Mouse (Mus musculus) kidney, embryonic 15.5 days (tissue): ENCODE data around the gene Tie1. TPM values are rescaled to one million over a fixed set of nuclear protein-coding genes. Genes with fewer than 3 reads are reported as not detected.

Experiments used
- ATAC-seq: fragments of 200-750 bp; cut with Nextera tagmentation; replicated peaks from 2 replicates; pipeline ENCODE4 v1.8.0; 2017; ENCODE audit warnings: moderate TSS enrichment; ENCODE audit not compliant: low FRiP score
- H3K27ac ChIP-seq: fragments of 300-500 bp; sonication (generic); 2 replicates; pipeline ENCODE4 v1.5.1; 2015; ENCODE audit warnings: mild to moderate bottlenecking, inconsistent platforms
- H3K27me3 ChIP-seq: fragments of 300-500 bp; sonication (generic); 2 replicates; pipeline ENCODE4 v1.6.1; 2015; ENCODE audit warnings: inconsistent platforms
- H3K36me3 ChIP-seq: fragments of 300-500 bp; sonication (generic); 2 replicates; pipeline ENCODE4 v1.6.1; 2015; ENCODE audit warnings: inconsistent platforms
- H3K4me1 ChIP-seq: fragments of 300-500 bp; sonication (generic); 2 replicates; pipeline ENCODE4 v1.6.1; 2015; ENCODE audit warnings: inconsistent platforms
- H3K4me2 ChIP-seq: fragments of 300-500 bp; sonication (generic); 2 replicates; pipeline ENCODE4 v1.6.1; 2015; ENCODE audit warnings: moderate library complexity, mild to moderate bottlenecking, inconsistent platforms
- H3K4me3 ChIP-seq: fragments of 300-500 bp; sonication (generic); replicated peaks from 2 replicates; pipeline ENCODE4 v1.5.1; 2015; ENCODE audit warnings: mild to moderate bottlenecking, inconsistent platforms
- H3K9ac ChIP-seq: fragments of 300-500 bp; sonication (generic); 2 replicates; pipeline ENCODE4 v1.6.1; 2015; ENCODE audit warnings: mild to moderate bottlenecking, inconsistent platforms
- H3K9me3 ChIP-seq: fragments of 300-500 bp; sonication (generic); replicated peaks from 2 replicates; pipeline ENCODE4 v1.6.1; 2016; ENCODE audit warnings: inconsistent platforms
- WGBS: fragments of 180-500 bp; shearing (Covaris S2); methylation state at CpG from one replicate; pipeline ENCODE4 v1.1.7; 2015; ENCODE audit warnings: mixed read lengths; 5-methylcytosine and 5-hydroxymethylcytosine counted together
- polyA plus RNA-seq: library from polyadenylated mRNA; unstranded; fragments of >200 nt; fragmentation: Nextera tagmentation; extraction: Ambion mirVana; gene quantifications from 2 replicates; pipeline ENCODE4 v1.2.1, GENCODE M21; 2015

Tie1 gene
- polyA plus RNA-seq, result 48.1 and 53.8 TPM in 2 replicates

- Histone ChIP-seq H3K4me3 (peak within 1 kb of the TSS; percentile 31), H3K27ac (no peak within 1 kb of the TSS)
- peak; percentile 82 for ATAC-seq
Measured at GRCm38 (mm10) chr4:118489717-118490132, at the start of gene Tie1. Gene Tie1 (minus strand): TSS chr4:118490061.

GRCm38 (mm10) chr4:118537801-118538200 lies 47.9 kb upstream of the Tie1 start:
- 39% methylated on average over 6 of the region's 6 CpGs for WGBS
- Histone ChIP-seq H3K9me3 (no peaks in the 10 kb centered on the region), H3K4me2 (no peak overlapping the region), H3K27me3 (0 out of 2 replicates have a peak, but pooled peaks cover 4% of the 10 kb centered on the region), H3K4me3 (no peak overlapping the region), H3K9ac (no peak overlapping the region), H3K36me3 (no peaks in the 10 kb centered on the region), H3K4me1 (peaks cover 34% of the 10 kb centered on the region), H3K27ac (peak overlapping the region; percentile 48)
- no peak for ATAC-seq

More at GRCm38 (mm10) chr4:118489717-118490132, at the start of gene Tie1:
- no peaks in the 10 kb centered on the region for H3K36me3 ChIP-seq
- 64% methylated on average over 8 of the region's 8 CpGs for WGBS
- H3K4me1 ChIP-seq, result peaks cover 11% of the 10 kb centered on the region
- H3K4me2 ChIP-seq, result peak within 1 kb of the TSS; percentile 24
- H3K9ac ChIP-seq, result no peak within 1 kb of the TSS
- no peaks in the 10 kb centered on the region for H3K27me3 ChIP-seq
- no peaks in the 10 kb centered on the region for H3K9me3 ChIP-seq

- H3K4me3 ChIP-seq, result no peak overlapping the region
- WGBS, result 72% methylated on average over 6 of the region's 6 CpGs
- H3K4me1 ChIP-seq, result peaks cover 41% of the 10 kb centered on the region
- H3K27me3 ChIP-seq, result no peaks in the 10 kb centered on the region
- H3K9me3 ChIP-seq, result no peaks in the 10 kb centered on the region
- 0 out of 2 replicates have a peak overlapping the region, but pooled peaks have one; percentile 41 for H3K27ac ChIP-seq
- H3K36me3 ChIP-seq, result no peaks in the 10 kb centered on the region
- no peak overlapping the region for H3K4me2 ChIP-seq
- no peak overlapping the region for H3K9ac ChIP-seq
- no peak; the same call in 1 of the 2 replicates for ATAC-seq
Measured at GRCm38 (mm10) chr4:118535610-118536009, 45.7 kb upstream of the Tie1 start.

GRCm38 (mm10) chr4:118533605-118534004 lies 43.7 kb upstream of the Tie1 start:
- 73% methylated on average over 7 of the region's 7 CpGs for WGBS
- H3K9ac ChIP-seq, result no peak overlapping the region
- H3K4me1 ChIP-seq, result peaks cover 41% of the 10 kb centered on the region
- no peak; the same call in 1 of the 2 replicates for ATAC-seq
- no peak overlapping the region for H3K4me2 ChIP-seq
- H3K36me3 ChIP-seq, result no peaks in the 10 kb centered on the region
- H3K4me3 ChIP-seq, result no peak overlapping the region
- H3K9me3 ChIP-seq, result no peaks in the 10 kb centered on the region
- no peaks in the 10 kb centered on the region for H3K27me3 ChIP-seq
- peak overlapping the region; percentile 70 for H3K27ac ChIP-seq

GRCm38 (mm10) chr4:118533156-118533555 lies 43.3 kb upstream of the Tie1 start:
- peak overlapping the region; percentile 70 for H3K27ac ChIP-seq
- H3K9me3 ChIP-seq, result no peaks in the 10 kb centered on the region
- no peaks in the 10 kb centered on the region for H3K27me3 ChIP-seq
- H3K9ac ChIP-seq, result no peak overlapping the region
- no peak overlapping the region for H3K4me3 ChIP-seq
- WGBS, result 20% methylated on average over 3 of the region's 4 CpGs
- no peak overlapping the region for H3K4me2 ChIP-seq
- peaks cover 39% of the 10 kb centered on the region for H3K4me1 ChIP-seq
- H3K36me3 ChIP-seq, result no peaks in the 10 kb centered on the region
- ATAC-seq, result peak; percentile 88

- Histone ChIP-seq H3K27ac (peak overlapping the region; percentile 64), H3K9ac (no peak overlapping the region), H3K4me2 (no peak overlapping the region), H3K9me3 (no peaks in the 10 kb centered on the region), H3K27me3 (no peaks in the 10 kb centered on the region), H3K36me3 (no peaks in the 10 kb centered on the region), H3K4me3 (no peak overlapping the region), H3K4me1 (peaks cover 39% of the 10 kb centered on the region)
- no peak; the same call in 1 of the 2 replicates for ATAC-seq
- WGBS, result 60% methylated on average over 5 of the region's 5 CpGs
Measured at GRCm38 (mm10) chr4:118532663-118533062, 42.8 kb upstream of the Tie1 start.

GRCm38 (mm10) chr4:118527720-118528119 lies 37.9 kb upstream of the Tie1 start:
- H3K27me3 ChIP-seq, result no peaks in the 10 kb centered on the region
- peak overlapping the region; percentile 74 for H3K27ac ChIP-seq
- peak overlapping the region; percentile 46 for H3K4me2 ChIP-seq
- 77% methylated on average over 6 of the region's 6 CpGs for WGBS
- no peak overlapping the region for H3K9ac ChIP-seq
- 0 out of 2 replicates have a peak, but pooled peaks have one; percentile 44 for ATAC-seq
- H3K4me1 ChIP-seq, result peaks cover 23% of the 10 kb centered on the region
- H3K36me3 ChIP-seq, result no peaks in the 10 kb centered on the region
- H3K9me3 ChIP-seq, result no peaks in the 10 kb centered on the region
- H3K4me3 ChIP-seq, result peak overlapping the region; percentile 36

GRCm38 (mm10) chr4:118527335-118527681 lies 37.4 kb upstream of the Tie1 start:
- Histone ChIP-seq H3K9ac (no peak overlapping the region), H3K36me3 (no peaks in the 10 kb centered on the region), H3K27me3 (no peaks in the 10 kb centered on the region), H3K27ac (peak overlapping the region; percentile 74), H3K9me3 (no peaks in the 10 kb centered on the region), H3K4me2 (peak overlapping the region; percentile 46), H3K4me3 (peak overlapping the region; percentile 36), H3K4me1 (peaks cover 19% of the 10 kb centered on the region)
- WGBS, result 39% methylated on average over 5 of the region's 5 CpGs
- no peak; the same call in 1 of the 2 replicates for ATAC-seq

- Histone ChIP-seq H3K27me3 (no peaks in the 10 kb centered on the region), H3K4me2 (peak within 1 kb of the TSS; percentile 46), H3K4me3 (peak within 1 kb of the TSS; percentile 36), H3K4me1 (peaks cover 15% of the 10 kb centered on the region), H3K36me3 (no peaks in the 10 kb centered on the region), H3K9me3 (no peaks in the 10 kb centered on the region), H3K27ac (peak within 1 kb of the TSS; percentile 74), H3K9ac (no peak within 1 kb of the TSS)
- peak; percentile 69 for ATAC-seq
- WGBS, result 46% methylated on average over 17 of the region's 17 CpGs
Measured at GRCm38 (mm10) chr4:118526408-118527334, 36.8 kb upstream of the Tie1 start, which contains the start of gene 2610528J11Rik. Gene 2610528J11Rik (plus strand): TSS chr4:118526999.

GRCm38 (mm10) chr4:118525779-118526178 lies 35.9 kb upstream of the Tie1 start:
- Histone ChIP-seq H3K9ac (no peak overlapping the region), H3K9me3 (no peaks in the 10 kb centered on the region), H3K4me1 (peaks cover 15% of the 10 kb centered on the region), H3K27me3 (no peaks in the 10 kb centered on the region), H3K4me2 (no peak overlapping the region), H3K27ac (no peak overlapping the region), H3K4me3 (no peak overlapping the region), H3K36me3 (no peaks in the 10 kb centered on the region)
- no peak for ATAC-seq
- 76% methylated on average over 3 of the region's 3 CpGs for WGBS

GRCm38 (mm10) chr4:118523976-118524375 lies 34.1 kb upstream of the Tie1 start:
- no peak for ATAC-seq
- 75% methylated on average over 7 of the region's 7 CpGs for WGBS
- Histone ChIP-seq H3K4me1 (peaks cover 15% of the 10 kb centered on the region), H3K27me3 (no peaks in the 10 kb centered on the region), H3K36me3 (no peaks in the 10 kb centered on the region), H3K4me3 (no peak overlapping the region), H3K4me2 (no peak overlapping the region), H3K9ac (0 out of 2 replicates have a peak overlapping the region, but pooled peaks have one; percentile 22), H3K27ac (no peak overlapping the region), H3K9me3 (no peaks in the 10 kb centered on the region)

GRCm38 (mm10) chr4:118522248-118522647 lies 32.4 kb upstream of the Tie1 start:
- Histone ChIP-seq H3K9ac (no peak overlapping the region), H3K27ac (no peak overlapping the region), H3K4me3 (no peak overlapping the region), H3K4me1 (peaks cover 15% of the 10 kb centered on the region), H3K4me2 (no peak overlapping the region), H3K9me3 (no peaks in the 10 kb centered on the region), H3K27me3 (peaks cover 5% of the 10 kb centered on the region; the same call in 1 of the 2 replicates), H3K36me3 (no peaks in the 10 kb centered on the region)
- whole genome bisulfite sequencing, result 84% methylated on average over 7 of the region's 7 CpGs
- no peak for ATAC-seq
